Mouse (Mus musculus): ENCODE data around the gene 1700022I11Rik. TPM values are rescaled to one million over a fixed set of nuclear protein-coding genes. Genes with fewer than 3 reads are reported as not detected.

1700022I11Rik gene
- polyA plus RNA-seq, 1 experiment from 2014 or later = 1.1 TPM

DNA sequence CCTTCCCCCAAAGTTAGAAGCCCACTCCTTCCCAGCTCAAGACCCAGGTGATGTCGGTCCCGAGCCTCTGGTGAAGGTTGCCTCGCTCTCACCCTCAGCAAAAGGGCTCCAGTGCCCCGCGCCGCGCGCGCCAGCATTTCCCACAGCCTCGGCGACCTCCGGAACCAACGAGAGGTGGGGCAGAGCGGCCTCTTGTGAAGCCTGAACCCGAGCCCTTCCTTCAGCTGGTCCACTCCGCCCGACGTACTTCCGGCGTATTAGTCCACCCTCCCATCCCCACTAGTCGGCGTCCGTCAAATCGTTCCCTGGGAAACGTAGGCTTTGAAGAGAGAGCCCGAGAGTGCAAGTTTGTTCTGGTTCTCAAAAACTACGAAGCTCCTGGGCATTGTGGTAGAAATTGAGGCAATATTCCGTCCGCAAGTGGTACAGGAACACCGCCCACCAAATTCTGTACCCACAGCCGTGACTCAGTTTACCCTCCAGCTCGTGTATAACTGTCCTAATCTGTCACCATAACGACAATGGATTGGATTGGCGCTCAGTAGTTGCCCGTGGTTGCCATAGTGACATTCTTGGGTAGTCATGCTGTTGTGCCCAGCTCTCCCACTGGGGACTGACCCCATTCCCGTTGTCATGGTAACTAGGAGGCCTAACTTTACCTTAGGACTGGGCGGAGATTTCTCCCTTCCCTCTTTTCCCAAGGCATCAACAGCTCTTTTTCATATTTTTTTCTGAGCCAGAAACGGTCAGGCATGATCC is 62.0 kb downstream of the 1700022I11Rik start, which contains the start of gene Stoml2:
Stoml2 (minus strand) TSS at position 474 of the 759 bp plus-strand sequence.
- H3K4me1 ChIP-seq = peaks cover 29% of the 10 kb centered on the region
- WGBS = under 1% methylated on average over 38 of the region's 38 CpGs
- no peaks in the 10 kb centered on the region for H3K27me3 ChIP-seq
- peak within 1 kb of the TSS; percentile 76 for H3K4me2 ChIP-seq
- H3K27ac ChIP-seq = peak within 1 kb of the TSS; percentile 95
- ATAC-seq (ENCODE audit: low FRiP score) = peak; percentile 95
- no peaks in the 10 kb centered on the region for H3K9me3 ChIP-seq
- H3K4me3 ChIP-seq (replicated peaks) = peak within 1 kb of the TSS; percentile 76
- H3K9ac ChIP-seq = peak within 1 kb of the TSS; percentile 92
- peaks cover 67% of the 10 kb centered on the region for H3K36me3 ChIP-seq (replicated peaks)

- Histone ChIP-seq H3K9ac (no peak overlapping the region), H3K4me3 (replicated peaks) (no peak overlapping the region), H3K4me1 (peaks cover 32% of the 10 kb centered on the region), H3K36me3 (replicated peaks) (peaks cover 67% of the 10 kb centered on the region), H3K27me3 (no peaks in the 10 kb centered on the region), H3K27ac (peak overlapping the region; percentile 95), H3K9me3 (no peaks in the 10 kb centered on the region), H3K4me2 (no peak overlapping the region)
- 86% methylated on average over 1 of the region's 1 CpGs for WGBS
- no peak for ATAC-seq (ENCODE audit: low FRiP score)
Measured at GRCm38 (mm10) chr4:43032501-43032900, 63.1 kb downstream of the 1700022I11Rik start.

Other genes with a start within 250 kb of the 1700022I11Rik start
- gene 4930578G10Rik, start 234.1 kb upstream of the 1700022I11Rik start, polyA plus RNA-seq (2016; fragmentation: Nextera tagmentation; extraction: Ambion mirVana) = 0.59 and 0.86 TPM in 2 replicates
- not detected in 2 replicates for gene Ccl19, start 213.0 kb upstream of the 1700022I11Rik start, polyA plus RNA-seq (2016; fragmentation: Nextera tagmentation; extraction: Ambion mirVana)
- not detected in 2 replicates for gene Ccl21a, start 195.6 kb upstream of the 1700022I11Rik start, polyA plus RNA-seq (2016; fragmentation: Nextera tagmentation; extraction: Ambion mirVana)
- gene Fam205a1, start 115.7 kb upstream of the 1700022I11Rik start, polyA plus RNA-seq (2016; fragmentation: Nextera tagmentation; extraction: Ambion mirVana) = not detected in 2 replicates
- 0.64 TPM in 1 of 2 replicates, not detected in the other for gene Gm12394, start 112.8 kb upstream of the 1700022I11Rik start, polyA plus RNA-seq (2016; fragmentation: Nextera tagmentation; extraction: Ambion mirVana)
- 1.4 and 2.3 TPM in 2 replicates for gene Fam205c, start 95.4 kb upstream of the 1700022I11Rik start, polyA plus RNA-seq (2016; fragmentation: Nextera tagmentation; extraction: Ambion mirVana)
- gene Phf24, start 52.9 kb upstream of the 1700022I11Rik start, polyA plus RNA-seq (2016; fragmentation: Nextera tagmentation; extraction: Ambion mirVana) = 4.2 and 5.4 TPM in 2 replicates
- 26.0 and 32.3 TPM in 2 replicates for gene Dnajb5, start 19.8 kb upstream of the 1700022I11Rik start, polyA plus RNA-seq (2016; fragmentation: Nextera tagmentation; extraction: Ambion mirVana)
- gene Vcp, start 30.9 kb downstream of the 1700022I11Rik start, polyA plus RNA-seq (2016; fragmentation: Nextera tagmentation; extraction: Ambion mirVana) = 640 and 653 TPM in 2 replicates
- 21.6 and 26.7 TPM in 2 replicates for gene Fancg, start 40.9 kb downstream of the 1700022I11Rik start, polyA plus RNA-seq (2016; fragmentation: Nextera tagmentation; extraction: Ambion mirVana)
- gene Pigo, start 56.2 kb downstream of the 1700022I11Rik start, polyA plus RNA-seq (2016; fragmentation: Nextera tagmentation; extraction: Ambion mirVana) = 24.9 and 26.7 TPM in 2 replicates
- gene Stoml2, start 62.1 kb downstream of the 1700022I11Rik start, polyA plus RNA-seq (2016; fragmentation: Nextera tagmentation; extraction: Ambion mirVana) = 308 and 324 TPM in 2 replicates
- gene Fam214b, start 76.6 kb downstream of the 1700022I11Rik start, polyA plus RNA-seq (2016; fragmentation: Nextera tagmentation; extraction: Ambion mirVana) = 40.3 and 40.6 TPM in 2 replicates
- gene Unc13b, start 89.3 kb downstream of the 1700022I11Rik start, polyA plus RNA-seq (2016; fragmentation: Nextera tagmentation; extraction: Ambion mirVana) = 25.3 and 25.5 TPM in 2 replicates

All from forebrain, embryonic 12.5 days (tissue).